Mouse (Mus musculus) embryonic facial prominence, embryonic 14.5 days (tissue): ENCODE results near the gene Gm20388. TPM values are rescaled to one million over a fixed set of nuclear protein-coding genes. Genes with fewer than 3 reads are reported as not detected.

Experiments
- ATAC-seq: fragments of 200-750 bp; cut with Nextera tagmentation; 2 replicates; pipeline ENCODE4 v1.8.0; 2017; ENCODE audit warnings: low read depth, moderate number of reproducible peaks, moderate TSS enrichment
- DNase-seq: peaks from one replicate; pipeline ENCODE4 v3.0.0-alpha.2; 2015; ENCODE audit warnings: low spot score
- H3K27ac ChIP-seq: fragments of 300-500 bp; sonication (generic); replicated peaks from 2 replicates; pipeline ENCODE4 v1.5.1; 2014; ENCODE audit warnings: low read depth, mild to moderate bottlenecking, low read length, moderate library complexity
- H3K27me3 ChIP-seq: fragments of 300-500 bp; sonication (generic); replicated peaks from 2 replicates; pipeline ENCODE4 v1.6.1; 2014; ENCODE audit warnings: low read length; ENCODE audit not compliant: control insufficient read depth, insufficient read depth
- H3K36me3 ChIP-seq: fragments of 300-500 bp; sonication (generic); 2 replicates; pipeline ENCODE4 v1.6.1; 2014; ENCODE audit warnings: low read length, mixed read lengths; ENCODE audit not compliant: control insufficient read depth, insufficient read depth
- H3K4me1 ChIP-seq: fragments of 300-500 bp; sonication (generic); 2 replicates; pipeline ENCODE4 v1.6.1; 2014; ENCODE audit warnings: antibody characterized with exemption, low read length; ENCODE audit not compliant: control insufficient read depth, insufficient read depth
- H3K4me2 ChIP-seq: fragments of 300-500 bp; sonication (generic); 2 replicates; pipeline ENCODE4 v1.6.1; 2014; ENCODE audit warnings: low read depth, mild to moderate bottlenecking, low read length, moderate library complexity, mixed read lengths
- H3K4me3 ChIP-seq: fragments of 300-500 bp; sonication (generic); 2 replicates; pipeline ENCODE4 v1.5.1; 2014; ENCODE audit warnings: low read depth, mild to moderate bottlenecking, low read length
- H3K9ac ChIP-seq: fragments of 300-500 bp; sonication (generic); 2 replicates; pipeline ENCODE4 v1.6.1; 2014; ENCODE audit warnings: low read depth, mild to moderate bottlenecking, low read length, moderate library complexity, mixed read lengths
- H3K9me3 ChIP-seq: fragments of 300-500 bp; sonication (generic); 2 replicates; pipeline ENCODE4 v1.6.1; 2016; ENCODE audit warnings: low read length; ENCODE audit not compliant: control insufficient read depth
- WGBS: fragments of 180-500 bp; shearing (Covaris S2); extraction: QIAGEN DNeasy Blood & Tissue Kit; methylation state at CpG from one replicate; pipeline ENCODE4 v1.1.7; 2014; 5-methylcytosine and 5-hydroxymethylcytosine counted together
- polyA plus RNA-seq: library from polyadenylated mRNA; unstranded; fragments of >200 nt; fragmentation: Nextera tagmentation; extraction: Ambion mirVana; gene quantifications from 2 replicates; pipeline ENCODE4 v1.2.1, GENCODE M21; 2014

The Gm20388 gene
- polyA plus RNA-seq, 1 experiment from 2014 or later = not detected

- DNase-seq = no peak
Observed at GRCm38 (mm10) chr8:120162404-120162752, 251.7 kb downstream of the Gm20388 start.

GRCm38 (mm10) chr8:120163376-120163775 is 252.7 kb downstream of the Gm20388 start:
- Histone ChIP-seq H3K36me3 (no peaks in the 10 kb centered on the region), H3K4me2 (no peak overlapping the region), H3K27me3 (0 out of 2 replicates have a peak, but pooled peaks cover 2% of the 10 kb centered on the region), H3K9me3 (no peaks in the 10 kb centered on the region), H3K4me3 (no peak overlapping the region), H3K4me1 (peaks cover 4% of the 10 kb centered on the region), H3K27ac (no peak overlapping the region), H3K9ac (no peak overlapping the region)
- ATAC-seq (no peak), DNase-seq (no peak)
- 63% methylated on average over 8 of the region's 8 CpGs for WGBS

More at GRCm38 (mm10) chr8:120162404-120162752, 251.7 kb downstream of the Gm20388 start:
- no peak for ATAC-seq
- Histone ChIP-seq H3K9ac (no peak overlapping the region), H3K27ac (no peak overlapping the region), H3K4me1 (no peaks in the 10 kb centered on the region), H3K4me3 (no peak overlapping the region), H3K9me3 (no peaks in the 10 kb centered on the region), H3K27me3 (no peaks in the 10 kb centered on the region), H3K36me3 (no peaks in the 10 kb centered on the region), H3K4me2 (no peak overlapping the region)
- WGBS = 88% methylated on average over 5 of the region's 5 CpGs

GRCm38 (mm10) chr8:120164026-120164425 is 253.4 kb downstream of the Gm20388 start:
- DNase-seq (no peak), ATAC-seq (no peak)
- no peak overlapping the region for H3K4me3 ChIP-seq
- 70% methylated on average over 5 of the region's 5 CpGs for WGBS
- no peaks in the 10 kb centered on the region for H3K9me3 ChIP-seq
- H3K9ac ChIP-seq = no peak overlapping the region
- no peaks in the 10 kb centered on the region for H3K36me3 ChIP-seq
- 0 out of 2 replicates have a peak, but pooled peaks cover 4% of the 10 kb centered on the region for H3K27me3 ChIP-seq
- peaks cover 4% of the 10 kb centered on the region for H3K4me1 ChIP-seq
- no peak overlapping the region for H3K4me2 ChIP-seq
- no peak overlapping the region for H3K27ac ChIP-seq

GRCm38 (mm10) chr8:120167136-120167535 is 256.5 kb downstream of the Gm20388 start:
- Histone ChIP-seq H3K27ac (no peak overlapping the region), H3K36me3 (no peaks in the 10 kb centered on the region), H3K9me3 (no peaks in the 10 kb centered on the region), H3K4me2 (no peak overlapping the region), H3K27me3 (0 out of 2 replicates have a peak, but pooled peaks cover 4% of the 10 kb centered on the region), H3K4me1 (peaks cover 4% of the 10 kb centered on the region), H3K4me3 (no peak overlapping the region), H3K9ac (no peak overlapping the region)
- whole genome bisulfite sequencing = 89% methylated on average over 8 of the region's 8 CpGs
- DNase-seq (no peak), ATAC-seq (no peak)

- Histone ChIP-seq H3K4me3 (no peak overlapping the region), H3K9me3 (no peaks in the 10 kb centered on the region), H3K27ac (no peak overlapping the region), H3K27me3 (0 out of 2 replicates have a peak, but pooled peaks cover 4% of the 10 kb centered on the region), H3K4me1 (peaks cover 4% of the 10 kb centered on the region), H3K9ac (no peak overlapping the region), H3K4me2 (no peak overlapping the region), H3K36me3 (no peaks in the 10 kb centered on the region)
- WGBS = 19% methylated on average over 5 of the region's 5 CpGs
- ATAC-seq = no peak
- no peak for DNase-seq
Observed at GRCm38 (mm10) chr8:120167821-120168220, 257.2 kb downstream of the Gm20388 start.

GRCm38 (mm10) chr8:120169119-120169518 is 258.5 kb downstream of the Gm20388 start:
- Histone ChIP-seq H3K4me2 (no peak overlapping the region), H3K27ac (no peak overlapping the region), H3K4me1 (peaks cover 4% of the 10 kb centered on the region), H3K27me3 (0 out of 2 replicates have a peak, but pooled peaks cover 4% of the 10 kb centered on the region), H3K9ac (no peak overlapping the region), H3K4me3 (no peak overlapping the region), H3K36me3 (no peaks in the 10 kb centered on the region), H3K9me3 (no peaks in the 10 kb centered on the region)
- DNase-seq (no peak), ATAC-seq (no peak)
- 41% methylated on average over 8 of the region's 8 CpGs for WGBS

- ATAC-seq (no peak), DNase-seq (no peak)
- Histone ChIP-seq H3K4me2 (no peak overlapping the region), H3K4me3 (no peak overlapping the region), H3K9me3 (no peaks in the 10 kb centered on the region), H3K27me3 (peaks cover 7% of the 10 kb centered on the region), H3K4me1 (peaks cover 14% of the 10 kb centered on the region), H3K27ac (no peak overlapping the region), H3K36me3 (no peaks in the 10 kb centered on the region), H3K9ac (no peak overlapping the region)
- 67% methylated on average over 1 of the region's 1 CpGs for WGBS
Observed at GRCm38 (mm10) chr8:120173195-120173594, 262.6 kb downstream of the Gm20388 start.

GRCm38 (mm10) chr8:120174606-120175005 is 264.0 kb downstream of the Gm20388 start:
- peaks cover 8% of the 10 kb centered on the region for H3K27me3 ChIP-seq
- H3K36me3 ChIP-seq = no peaks in the 10 kb centered on the region
- ATAC-seq (no peak), DNase-seq (no peak)
- 43% methylated on average over 18 of the region's 18 CpGs for WGBS
- no peak overlapping the region for H3K4me2 ChIP-seq
- peaks cover 17% of the 10 kb centered on the region for H3K4me1 ChIP-seq
- no peak overlapping the region for H3K9ac ChIP-seq
- H3K4me3 ChIP-seq = no peak overlapping the region
- H3K9me3 ChIP-seq = no peaks in the 10 kb centered on the region
- no peak overlapping the region for H3K27ac ChIP-seq

- Histone ChIP-seq H3K27me3 (peaks cover 8% of the 10 kb centered on the region), H3K4me1 (peaks cover 17% of the 10 kb centered on the region), H3K36me3 (no peaks in the 10 kb centered on the region), H3K27ac (no peak overlapping the region; the same call in 1 of the 2 replicates), H3K4me2 (peak overlapping the region; percentile 52; the same call in 1 of the 2 replicates), H3K9ac (no peak overlapping the region), H3K4me3 (no peak overlapping the region), H3K9me3 (no peaks in the 10 kb centered on the region)
- 34% methylated on average over 4 of the region's 4 CpGs for WGBS
- ATAC-seq (no peak), DNase-seq (no peak)
Observed at GRCm38 (mm10) chr8:120176605-120177004, 266.0 kb downstream of the Gm20388 start.
